8 mouse cellular contexts compared by ENCODE assay signal in genomic region chr6:117437411-117438101, GRCm38 (mm10).
A peak's percentile ranks its signal among the peaks of the same experiment; 100 is the strongest.
DNase-seq lines count a peak whose midpoint lies in the region; ATAC-seq lines count a peak whose summit lies in the region.

No protein-coding gene starts in this region.

- ATAC-seq in cerebellum, adult (ENCODE audit: insufficient number of reproducible peaks, low FRiP score, low TSS enrichment): no peak
- ATAC-seq in CD4-positive, CD25-positive, alpha-beta regulatory T cell, adult 4 months: no peak

- intact Hi-C loops in gastrocnemius, postnatal 36 days (cut with DNase I): no loop called here

- peak; percentile 24 for DNase-seq in urinary bladder, postnatal 14 days (ENCODE audit: low spot score)
- DNase-seq in urinary bladder, postnatal 10 days (ENCODE audit: low spot score): no peak
- DNase-seq in gastrocnemius, postnatal 36 days: peak; percentile 49 to 56
- peak; percentile 30 to 61 for DNase-seq in kidney, postnatal 25 days
- peak; percentile 40 for DNase-seq in testis, postnatal 14 days (ENCODE audit: low spot score)
- DNase-seq in liver: no peak

Comparison
In these comparisons a context has a peak if more than half of its experiments do, and no peak if none do; other contexts are left out.
1. DNase-seq: peak in urinary bladder, postnatal 14 days (single experiment), gastrocnemius, postnatal 36 days (2 of 2), kidney, postnatal 25 days (2 of 2) and testis, postnatal 14 days (single experiment); none in urinary bladder, postnatal 10 days (single experiment) and liver (single experiment).